Mouse (Mus musculus): ENCODE results near the gene Apom. TPM values are rescaled to one million over a fixed set of nuclear protein-coding genes. Genes with fewer than 3 reads are reported as not detected.

The Apom gene
- polyA plus RNA-seq, 1 experiment from 2014 or later, result 0.88 TPM

- H3K9me3 ChIP-seq (ENCODE audit: control insufficient read depth, low read length), result no peaks in the 10 kb centered on the region
- 66% methylated on average over 12 of the region's 12 CpGs for WGBS
- H3K27me3 ChIP-seq (ENCODE audit: control insufficient read depth, insufficient read depth, low read length), result no peaks in the 10 kb centered on the region
- ATAC-seq (replicated peaks; ENCODE audit: low FRiP score), result no peak
- H3K4me1 ChIP-seq (replicated peaks; ENCODE audit: control insufficient read depth, insufficient read depth, low read length), result peaks cover 9% of the 10 kb centered on the region
- peak overlapping the region; percentile 100 for H3K9ac ChIP-seq (ENCODE audit: low read length)
- DNase-seq (ENCODE audit: low spot score), result peak; percentile 53
- peak overlapping the region; percentile 100 for H3K4me3 ChIP-seq (ENCODE audit: low read depth, low read length)
- peaks cover 38% of the 10 kb centered on the region for H3K36me3 ChIP-seq (ENCODE audit: control insufficient read depth, insufficient read depth, low read length)
- peak overlapping the region; percentile 93 for H3K4me2 ChIP-seq (ENCODE audit: low read depth, low read length, severe bottlenecking)
- H3K27ac ChIP-seq (ENCODE audit: low read depth, low read length), result no peak overlapping the region
Measured at GRCm38 (mm10) chr17:35162730-35163129, 30.9 kb upstream of the Apom start.

GRCm38 (mm10) chr17:35162121-35162520, 30.3 kb upstream of the Apom start:
- Histone ChIP-seq H3K36me3 (ENCODE audit: control insufficient read depth, insufficient read depth, low read length) (peaks cover 44% of the 10 kb centered on the region), H3K27ac (ENCODE audit: low read depth, low read length) (no peak overlapping the region), H3K27me3 (ENCODE audit: control insufficient read depth, insufficient read depth, low read length) (no peaks in the 10 kb centered on the region), H3K9me3 (ENCODE audit: control insufficient read depth, low read length) (no peaks in the 10 kb centered on the region), H3K9ac (ENCODE audit: low read length) (no peak overlapping the region), H3K4me3 (ENCODE audit: low read depth, low read length) (no peak overlapping the region), H3K4me1 (replicated peaks; ENCODE audit: control insufficient read depth, insufficient read depth, low read length) (peaks cover 9% of the 10 kb centered on the region), H3K4me2 (ENCODE audit: low read depth, low read length, severe bottlenecking) (peak overlapping the region; percentile 93; the same call in 1 of the 2 replicates)
- WGBS, result 84% methylated on average over 14 of the region's 14 CpGs
- DNase-seq (ENCODE audit: low spot score) (no peak), ATAC-seq (replicated peaks; ENCODE audit: low FRiP score) (no peak)

GRCm38 (mm10) chr17:35161421-35161820, 29.6 kb upstream of the Apom start:
- Histone ChIP-seq H3K9ac (ENCODE audit: low read length) (no peak overlapping the region), H3K9me3 (ENCODE audit: control insufficient read depth, low read length) (no peaks in the 10 kb centered on the region), H3K36me3 (ENCODE audit: control insufficient read depth, insufficient read depth, low read length) (peaks cover 48% of the 10 kb centered on the region), H3K4me1 (replicated peaks; ENCODE audit: control insufficient read depth, insufficient read depth, low read length) (peaks cover 9% of the 10 kb centered on the region), H3K4me3 (ENCODE audit: low read depth, low read length) (no peak overlapping the region), H3K27ac (ENCODE audit: low read depth, low read length) (no peak overlapping the region), H3K4me2 (ENCODE audit: low read depth, low read length, severe bottlenecking) (no peak overlapping the region), H3K27me3 (ENCODE audit: control insufficient read depth, insufficient read depth, low read length) (no peaks in the 10 kb centered on the region)
- DNase-seq (ENCODE audit: low spot score) (no peak), ATAC-seq (replicated peaks; ENCODE audit: low FRiP score) (no peak)
- WGBS, result 93% methylated on average over 11 of the region's 11 CpGs

GRCm38 (mm10) chr17:35159638-35160037, 27.8 kb upstream of the Apom start:
- peaks cover 63% of the 10 kb centered on the region for H3K36me3 ChIP-seq (ENCODE audit: control insufficient read depth, insufficient read depth, low read length)
- DNase-seq (ENCODE audit: low spot score) (no peak), ATAC-seq (replicated peaks; ENCODE audit: low FRiP score) (no peak)
- no peak overlapping the region for H3K4me3 ChIP-seq (ENCODE audit: low read depth, low read length)
- H3K9me3 ChIP-seq (ENCODE audit: control insufficient read depth, low read length), result no peaks in the 10 kb centered on the region
- H3K9ac ChIP-seq (ENCODE audit: low read length), result no peak overlapping the region
- WGBS, result 89% methylated on average over 7 of the region's 7 CpGs
- peaks cover 6% of the 10 kb centered on the region for H3K4me1 ChIP-seq (replicated peaks; ENCODE audit: control insufficient read depth, insufficient read depth, low read length)
- no peaks in the 10 kb centered on the region for H3K27me3 ChIP-seq (ENCODE audit: control insufficient read depth, insufficient read depth, low read length)
- H3K27ac ChIP-seq (ENCODE audit: low read depth, low read length), result no peak overlapping the region
- no peak overlapping the region for H3K4me2 ChIP-seq (ENCODE audit: low read depth, low read length, severe bottlenecking)

GRCm38 (mm10) chr17:35158850-35159593, 27.2 kb upstream of the Apom start:
- Histone ChIP-seq H3K4me3 (ENCODE audit: low read depth, low read length) (no peak overlapping the region), H3K27me3 (ENCODE audit: control insufficient read depth, insufficient read depth, low read length) (no peaks in the 10 kb centered on the region), H3K36me3 (ENCODE audit: control insufficient read depth, insufficient read depth, low read length) (peaks cover 69% of the 10 kb centered on the region), H3K4me1 (replicated peaks; ENCODE audit: control insufficient read depth, insufficient read depth, low read length) (peaks cover 6% of the 10 kb centered on the region), H3K9me3 (ENCODE audit: control insufficient read depth, low read length) (no peaks in the 10 kb centered on the region), H3K4me2 (ENCODE audit: low read depth, low read length, severe bottlenecking) (no peak overlapping the region), H3K27ac (ENCODE audit: low read depth, low read length) (no peak overlapping the region), H3K9ac (ENCODE audit: low read length) (no peak overlapping the region)
- no peak for ATAC-seq (replicated peaks; ENCODE audit: low FRiP score)
- WGBS, result 95% methylated on average over 16 of the region's 16 CpGs
- no peak for DNase-seq (ENCODE audit: low spot score)

- DNase-seq (ENCODE audit: low spot score) (peak; percentile 50), ATAC-seq (replicated peaks; ENCODE audit: low FRiP score) (no peak)
- no peak overlapping the region for H3K4me2 ChIP-seq (ENCODE audit: low read depth, low read length, severe bottlenecking)
- no peaks in the 10 kb centered on the region for H3K27me3 ChIP-seq (ENCODE audit: control insufficient read depth, insufficient read depth, low read length)
- peaks cover 81% of the 10 kb centered on the region for H3K36me3 ChIP-seq (ENCODE audit: control insufficient read depth, insufficient read depth, low read length)
- no peaks in the 10 kb centered on the region for H3K9me3 ChIP-seq (ENCODE audit: control insufficient read depth, low read length)
- H3K4me1 ChIP-seq (replicated peaks; ENCODE audit: control insufficient read depth, insufficient read depth, low read length), result peaks cover 3% of the 10 kb centered on the region
- no peak overlapping the region for H3K9ac ChIP-seq (ENCODE audit: low read length)
- 95% methylated on average over 8 of the region's 8 CpGs for WGBS
- no peak overlapping the region for H3K4me3 ChIP-seq (ENCODE audit: low read depth, low read length)
- H3K27ac ChIP-seq (ENCODE audit: low read depth, low read length), result no peak overlapping the region
Measured at GRCm38 (mm10) chr17:35157661-35158175, 25.9 kb upstream of the Apom start.

GRCm38 (mm10) chr17:35157254-35157653, 25.4 kb upstream of the Apom start:
- H3K9me3 ChIP-seq (ENCODE audit: control insufficient read depth, low read length), result no peaks in the 10 kb centered on the region
- H3K27me3 ChIP-seq (ENCODE audit: control insufficient read depth, insufficient read depth, low read length), result no peaks in the 10 kb centered on the region
- peaks cover 86% of the 10 kb centered on the region for H3K36me3 ChIP-seq (ENCODE audit: control insufficient read depth, insufficient read depth, low read length)
- no peak overlapping the region for H3K4me3 ChIP-seq (ENCODE audit: low read depth, low read length)
- H3K4me1 ChIP-seq (replicated peaks; ENCODE audit: control insufficient read depth, insufficient read depth, low read length), result no peaks in the 10 kb centered on the region
- no peak overlapping the region for H3K27ac ChIP-seq (ENCODE audit: low read depth, low read length)
- H3K4me2 ChIP-seq (ENCODE audit: low read depth, low read length, severe bottlenecking), result no peak overlapping the region
- no peak overlapping the region for H3K9ac ChIP-seq (ENCODE audit: low read length)
- ATAC-seq (replicated peaks; ENCODE audit: low FRiP score) (no peak), DNase-seq (ENCODE audit: low spot score) (no peak)
- 92% methylated on average over 8 of the region's 8 CpGs for WGBS

GRCm38 (mm10) chr17:35156461-35157200, 24.8 kb upstream of the Apom start:
- ATAC-seq (replicated peaks; ENCODE audit: low FRiP score) (no peak), DNase-seq (ENCODE audit: low spot score) (no peak)
- no peaks in the 10 kb centered on the region for H3K9me3 ChIP-seq (ENCODE audit: control insufficient read depth, low read length)
- no peak overlapping the region for H3K9ac ChIP-seq (ENCODE audit: low read length)
- H3K4me3 ChIP-seq (ENCODE audit: low read depth, low read length), result no peak overlapping the region
- H3K4me2 ChIP-seq (ENCODE audit: low read depth, low read length, severe bottlenecking), result no peak overlapping the region
- no peaks in the 10 kb centered on the region for H3K27me3 ChIP-seq (ENCODE audit: control insufficient read depth, insufficient read depth, low read length)
- peaks cover 85% of the 10 kb centered on the region for H3K36me3 ChIP-seq (ENCODE audit: control insufficient read depth, insufficient read depth, low read length)
- H3K27ac ChIP-seq (ENCODE audit: low read depth, low read length), result no peak overlapping the region
- 92% methylated on average over 33 of the region's 33 CpGs for WGBS
- no peaks in the 10 kb centered on the region for H3K4me1 ChIP-seq (replicated peaks; ENCODE audit: control insufficient read depth, insufficient read depth, low read length)

Measured in forebrain, embryonic 11.5 days (tissue).